Mouse (Mus musculus) left cerebral cortex, adult 2 months (tissue): Measurements from ENCODE around the gene Rhox2f. TPM values are rescaled to one million over a fixed set of nuclear protein-coding genes. Genes with fewer than 3 reads are reported as not detected.
"Not testable (repeated sequence)": the region's sequence is repeated elsewhere in the genome, so short reads cannot be mapped to it uniquely, and the experiment has no call there.

Source experiments
- DNase-seq, 2 experiments: peaks; one replicate each; pipeline ENCODE4 v3.0.0; 2021 to 2022; ENCODE audit warnings: low spot score in 2 of 2, mixed read lengths in 1 of 2; ENCODE audit errors: extremely low spot score in 1 of 2
- H3K27ac ChIP-seq: fragments of 200-600 bp; 2 replicates; pipeline ENCODE4 v1.8.1; 2022
- H3K4me3 ChIP-seq: fragments of 200-600 bp; 2 replicates; pipeline ENCODE4 v1.8.1; 2022
- intact Hi-C: fragments of 180-260 bp; cut with DNase I; formaldehyde crosslinking; loops from one replicate; pipeline ENCODE4 v1.15.1; 2025
- long read RNA-seq, 2 experiments: library from polyadenylated mRNA; stranded (forward); transcript quantifications; one replicate each; pipeline ENCODE4 v2.0.0; 2021; ENCODE audit warnings: borderline mapping rate in 2 of 2
- total RNA-seq, 2 experiments: library from RNA; stranded (reverse); gene quantifications; 2 replicates each; pipeline ENCODE4 v1.2.3; 2021

Rhox2f gene
- total RNA-seq = not detected
- long read RNA-seq, experiment 1 = 0 reads
- long read RNA-seq, experiment 2 = 0 reads

GRCm38 (mm10) chrX:37571105-37571504, at the start of gene Rhox2f:
Gene Rhox2f, plus strand, starts transcription at chrX:37571405.
- intact Hi-C loops, DNase-seq, H3K4me3 ChIP-seq, H3K27ac ChIP-seq: not testable (repeated sequence)

- DNase-seq, H3K27ac ChIP-seq, intact Hi-C loops, H3K4me3 ChIP-seq: not testable (repeated sequence)
Measured at GRCm38 (mm10) chrX:37530152-37530551, 41.1 kb upstream of the Rhox2f start, which contains the start of gene Rhox2e. Gene Rhox2e, plus strand, starts transcription at chrX:37530452.

- H3K27ac ChIP-seq, H3K4me3 ChIP-seq, intact Hi-C loops, DNase-seq: not testable (repeated sequence)
Measured at GRCm38 (mm10) chrX:37541719-37542118, 29.5 kb upstream of the Rhox2f start, which contains the start of gene Rhox3e. Gene Rhox3e, plus strand, starts transcription at chrX:37542019.

GRCm38 (mm10) chrX:37557112-37557511, 14.1 kb upstream of the Rhox2f start, which contains the start of gene Rhox4e:
Gene Rhox4e, plus strand, starts transcription at chrX:37557412.
- H3K4me3 ChIP-seq, intact Hi-C loops, DNase-seq, H3K27ac ChIP-seq: not testable (repeated sequence)

GRCm38 (mm10) chrX:37572638-37573037, 1.4 kb downstream of the Rhox2f start:
- H3K4me3 ChIP-seq, DNase-seq, intact Hi-C loops: not testable (repeated sequence)

GRCm38 (mm10) chrX:37580692-37581091, 9.5 kb downstream of the Rhox2f start, which contains the start of gene Rhox3f:
Gene Rhox3f, plus strand, starts transcription at chrX:37580992.
- H3K27ac ChIP-seq, DNase-seq, H3K4me3 ChIP-seq, intact Hi-C loops: not testable (repeated sequence)

More at GRCm38 (mm10) chrX:37572638-37573037, 1.4 kb downstream of the Rhox2f start:
- H3K27ac ChIP-seq = not testable (repeated sequence)

- DNase-seq, H3K27ac ChIP-seq, H3K4me3 ChIP-seq, intact Hi-C loops: not testable (repeated sequence)
Measured at GRCm38 (mm10) chrX:37607604-37608003, 36.4 kb downstream of the Rhox2f start, which contains the start of gene Rhox4f. Gene Rhox4f, minus strand, starts transcription at chrX:37607704.

Other genes with a start within 250 kb of the Rhox2f start
- gene Rhox3a2, start 191.4 kb upstream of the Rhox2f start, total RNA-seq = not detected
- not detected for gene Rhox4a2, start 180.6 kb upstream of the Rhox2f start, total RNA-seq
- not detected for gene Rhox2b, start 159.3 kb upstream of the Rhox2f start, total RNA-seq
- not detected for gene Rhox4b, start 138.9 kb upstream of the Rhox2f start, total RNA-seq
- gene Rhox2c, start 117.7 kb upstream of the Rhox2f start, total RNA-seq = not detected
- not detected for gene Rhox3c, start 112.8 kb upstream of the Rhox2f start, total RNA-seq
- gene Rhox4c, start 91.1 kb upstream of the Rhox2f start, total RNA-seq = not detected
- gene Rhox2d, start 78.0 kb upstream of the Rhox2f start, total RNA-seq = not detected
- not detected for gene Rhox4d, start 57.0 kb upstream of the Rhox2f start, total RNA-seq
- not detected for gene Rhox2e, start 41.0 kb upstream of the Rhox2f start, total RNA-seq
- gene Rhox3e, start 29.4 kb upstream of the Rhox2f start, total RNA-seq = not detected
- gene Rhox4e, start 14.0 kb upstream of the Rhox2f start, total RNA-seq = not detected
- gene Rhox3f, start 9.6 kb downstream of the Rhox2f start, total RNA-seq = not detected
- not detected for gene Rhox4f, start 36.3 kb downstream of the Rhox2f start, total RNA-seq
- not detected for gene Rhox3g, start 57.2 kb downstream of the Rhox2f start, total RNA-seq
- not detected for gene Rhox2g, start 72.1 kb downstream of the Rhox2f start, total RNA-seq
- not detected for gene Rhox4g, start 79.9 kb downstream of the Rhox2f start, total RNA-seq
- gene Rhox3h, start 97.4 kb downstream of the Rhox2f start, total RNA-seq = not detected
- gene Rhox2h, start 101.9 kb downstream of the Rhox2f start, total RNA-seq = not detected
- gene Rhox5, start 233.4 kb downstream of the Rhox2f start, total RNA-seq = not detected